Mouse (Mus musculus) heart, embryonic 16.5 days (tissue): ENCODE data around the gene Scn11a. TPM values are rescaled to one million over a fixed set of nuclear protein-coding genes. Genes with fewer than 3 reads are reported as not detected.
A peak's percentile ranks its signal among the peaks of the same experiment; 100 is the strongest.

ENCODE experiments used
- ATAC-seq: fragments of 200-750 bp; cut with Nextera tagmentation; replicated peaks from 2 replicates; pipeline ENCODE4 v1.8.0; 2017; ENCODE audit warnings: moderate number of reproducible peaks; ENCODE audit not compliant: insufficient read depth, low FRiP score; ENCODE audit errors: extremely low read depth
- H3K27ac ChIP-seq: fragments of 300-500 bp; sonication (generic); 2 replicates; pipeline ENCODE4 v1.5.1; 2014; ENCODE audit warnings: mild to moderate bottlenecking, low read length, control low read depth, moderate library complexity
- H3K27me3 ChIP-seq: fragments of 300-500 bp; sonication (generic); 2 replicates; pipeline ENCODE4 v1.6.1; 2014; ENCODE audit warnings: low read length, mixed read lengths; ENCODE audit not compliant: control insufficient read depth, insufficient read depth
- H3K36me3 ChIP-seq: fragments of 300-500 bp; sonication (generic); 2 replicates; pipeline ENCODE4 v1.6.1; 2014; ENCODE audit not compliant: control insufficient read depth, insufficient read depth
- H3K4me1 ChIP-seq: fragments of 300-500 bp; sonication (generic); 2 replicates; pipeline ENCODE4 v1.6.1; 2014; ENCODE audit warnings: low read length, mixed read lengths; ENCODE audit not compliant: control insufficient read depth, insufficient read depth
- H3K4me2 ChIP-seq: fragments of 300-500 bp; sonication (generic); 2 replicates; pipeline ENCODE4 v1.6.1; 2014; ENCODE audit warnings: low read depth, mild to moderate bottlenecking, control low read depth, low read length
- H3K4me3 ChIP-seq: fragments of 300-500 bp; sonication (generic); 2 replicates; pipeline ENCODE4 v1.5.1; 2014; ENCODE audit warnings: mild to moderate bottlenecking, control low read depth, low read length
- H3K9ac ChIP-seq: fragments of 300-500 bp; sonication (generic); 2 replicates; pipeline ENCODE4 v1.6.1; 2014; ENCODE audit warnings: low read length, control low read depth
- H3K9me3 ChIP-seq: fragments of 300-500 bp; sonication (generic); replicated peaks from 2 replicates; pipeline ENCODE4 v1.6.1; 2016; ENCODE audit warnings: low read length; ENCODE audit not compliant: control insufficient read depth
- WGBS: fragments of 180-500 bp; shearing (Covaris S2); extraction: QIAGEN DNeasy Blood & Tissue Kit; methylation state at CpG from one replicate; pipeline ENCODE4 v1.1.7; 2014; 5-methylcytosine and 5-hydroxymethylcytosine counted together
- polyA plus RNA-seq: library from polyadenylated mRNA; unstranded; fragments of >200 nt; fragmentation: Nextera tagmentation; extraction: Ambion mirVana; gene quantifications from 2 replicates; pipeline ENCODE4 v1.2.1, GENCODE M21; 2015

The Scn11a gene
- polyA plus RNA-seq, 1 experiment from 2014 or later: not detected

GRCm38 (mm10) chr9:119768585-119768984 lies 56.7 kb downstream of the Scn11a start:
- no peaks in the 10 kb centered on the region for H3K36me3 ChIP-seq

GRCm38 (mm10) chr9:119760226-119760625 lies 65.0 kb downstream of the Scn11a start:
- no peaks in the 10 kb centered on the region for H3K36me3 ChIP-seq
- H3K4me2 ChIP-seq: no peak overlapping the region
- no peaks in the 10 kb centered on the region for H3K4me1 ChIP-seq
- H3K27ac ChIP-seq: no peak overlapping the region
- no peak overlapping the region for H3K9ac ChIP-seq
- peaks cover 4% of the 10 kb centered on the region; the same call in 1 of the 2 replicates for H3K9me3 ChIP-seq
- 84% methylated on average over 3 of the region's 3 CpGs for WGBS
- H3K4me3 ChIP-seq: no peak overlapping the region
- no peaks in the 10 kb centered on the region for H3K27me3 ChIP-seq
- ATAC-seq: no peak

More at GRCm38 (mm10) chr9:119768585-119768984, 56.7 kb downstream of the Scn11a start:
- Histone ChIP-seq H3K27me3 (0 out of 2 replicates have a peak, but pooled peaks cover 2% of the 10 kb centered on the region), H3K9ac (no peak overlapping the region), H3K4me1 (no peaks in the 10 kb centered on the region), H3K9me3 (no peaks in the 10 kb centered on the region), H3K4me3 (no peak overlapping the region), H3K27ac (no peak overlapping the region), H3K4me2 (no peak overlapping the region)
- ATAC-seq: no peak
- 42% methylated on average over 7 of the region's 7 CpGs for WGBS

- no peaks in the 10 kb centered on the region for H3K27me3 ChIP-seq
- H3K4me2 ChIP-seq: no peak overlapping the region
- no peaks in the 10 kb centered on the region for H3K36me3 ChIP-seq
- H3K4me3 ChIP-seq: no peak overlapping the region
- H3K9me3 ChIP-seq: peaks cover 4% of the 10 kb centered on the region; the same call in 1 of the 2 replicates
- no peaks in the 10 kb centered on the region for H3K4me1 ChIP-seq
- H3K27ac ChIP-seq: no peak overlapping the region
- 77% methylated on average over 1 of the region's 1 CpGs for WGBS
- ATAC-seq: no peak
- H3K9ac ChIP-seq: no peak overlapping the region
These were observed 65.8 kb downstream of the Scn11a start for GRCm38 (mm10) chr9:119759457-119759856.

- H3K36me3 ChIP-seq: no peaks in the 10 kb centered on the region
- WGBS: 10% methylated on average over 5 of the region's 5 CpGs
- no peak for ATAC-seq
- no peaks in the 10 kb centered on the region for H3K27me3 ChIP-seq
- no peak overlapping the region for H3K4me2 ChIP-seq
- H3K9me3 ChIP-seq: no peaks in the 10 kb centered on the region
- H3K9ac ChIP-seq: no peak overlapping the region
- H3K27ac ChIP-seq: no peak overlapping the region
- H3K4me3 ChIP-seq: no peak overlapping the region
- peaks cover 6% of the 10 kb centered on the region; the same call in 1 of the 2 replicates for H3K4me1 ChIP-seq
These were observed 73.7 kb downstream of the Scn11a start for GRCm38 (mm10) chr9:119751507-119751906.

GRCm38 (mm10) chr9:119749112-119749511 lies 76.1 kb downstream of the Scn11a start:
- H3K4me1 ChIP-seq: peaks cover 6% of the 10 kb centered on the region; the same call in 1 of the 2 replicates
- no peaks in the 10 kb centered on the region for H3K27me3 ChIP-seq
- H3K9ac ChIP-seq: no peak overlapping the region
- WGBS: 62% methylated on average over 9 of the region's 9 CpGs
- no peaks in the 10 kb centered on the region for H3K9me3 ChIP-seq
- H3K4me3 ChIP-seq: no peak overlapping the region
- H3K36me3 ChIP-seq: no peaks in the 10 kb centered on the region
- ATAC-seq: no peak
- no peak overlapping the region for H3K27ac ChIP-seq
- H3K4me2 ChIP-seq: no peak overlapping the region

GRCm38 (mm10) chr9:119743900-119744299 lies 81.4 kb downstream of the Scn11a start:
- Histone ChIP-seq H3K4me1 (peaks cover 8% of the 10 kb centered on the region), H3K36me3 (no peaks in the 10 kb centered on the region), H3K27me3 (no peaks in the 10 kb centered on the region), H3K4me3 (no peak overlapping the region), H3K27ac (no peak overlapping the region), H3K9me3 (no peaks in the 10 kb centered on the region), H3K9ac (no peak overlapping the region), H3K4me2 (no peak overlapping the region)
- peak; percentile 23; the same call in 1 of the 2 replicates for ATAC-seq
- 55% methylated on average over 4 of the region's 4 CpGs for WGBS

- ATAC-seq: peak; percentile 23; the same call in 1 of the 2 replicates
- Histone ChIP-seq H3K9ac (no peak overlapping the region), H3K9me3 (no peaks in the 10 kb centered on the region), H3K4me1 (peaks cover 8% of the 10 kb centered on the region), H3K27ac (no peak overlapping the region), H3K36me3 (no peaks in the 10 kb centered on the region), H3K27me3 (no peaks in the 10 kb centered on the region), H3K4me3 (no peak overlapping the region), H3K4me2 (no peak overlapping the region)
- WGBS: 57% methylated on average over 3 of the region's 3 CpGs
These were observed 81.9 kb downstream of the Scn11a start for GRCm38 (mm10) chr9:119743312-119743711.

- H3K9me3 ChIP-seq: no peaks in the 10 kb centered on the region
- WGBS: 38% methylated on average over 5 of the region's 5 CpGs
- H3K4me2 ChIP-seq: no peak overlapping the region
- no peaks in the 10 kb centered on the region for H3K36me3 ChIP-seq
- H3K4me3 ChIP-seq: no peak overlapping the region
- H3K4me1 ChIP-seq: peaks cover 8% of the 10 kb centered on the region
- H3K27ac ChIP-seq: no peak overlapping the region
- ATAC-seq: no peak
- no peaks in the 10 kb centered on the region for H3K27me3 ChIP-seq
- H3K9ac ChIP-seq: no peak overlapping the region
These were observed 84.0 kb downstream of the Scn11a start for GRCm38 (mm10) chr9:119741101-119741786.

- Histone ChIP-seq H3K4me3 (no peak overlapping the region), H3K36me3 (no peaks in the 10 kb centered on the region), H3K9ac (no peak overlapping the region), H3K9me3 (no peaks in the 10 kb centered on the region), H3K4me1 (0 out of 2 replicates have a peak, but pooled peaks cover 2% of the 10 kb centered on the region), H3K27ac (no peak overlapping the region), H3K4me2 (no peak overlapping the region), H3K27me3 (no peaks in the 10 kb centered on the region)
- no peak for ATAC-seq
- WGBS: 65% methylated on average over 11 of the region's 11 CpGs
These were observed 96.7 kb downstream of the Scn11a start for GRCm38 (mm10) chr9:119728412-119729097.
